Mouse (Mus musculus) megakaryocyte, embryonic 14.5 days (primary cell): ENCODE measurements around the gene Mbnl3.

Experiments used
- FLI1 ChIP-seq: IDR thresholded peaks from 2 replicates; pipeline ENCODE4 v1.6.1; 2012; ENCODE audit warnings: low read length, inconsistent platforms, mixed read lengths
- GATA1 ChIP-seq: IDR thresholded peaks from 3 replicates; pipeline ENCODE4 v1.6.1; 2012; ENCODE audit warnings: mixed read lengths, low read length, inconsistent platforms, borderline replicate concordance

DNA sequence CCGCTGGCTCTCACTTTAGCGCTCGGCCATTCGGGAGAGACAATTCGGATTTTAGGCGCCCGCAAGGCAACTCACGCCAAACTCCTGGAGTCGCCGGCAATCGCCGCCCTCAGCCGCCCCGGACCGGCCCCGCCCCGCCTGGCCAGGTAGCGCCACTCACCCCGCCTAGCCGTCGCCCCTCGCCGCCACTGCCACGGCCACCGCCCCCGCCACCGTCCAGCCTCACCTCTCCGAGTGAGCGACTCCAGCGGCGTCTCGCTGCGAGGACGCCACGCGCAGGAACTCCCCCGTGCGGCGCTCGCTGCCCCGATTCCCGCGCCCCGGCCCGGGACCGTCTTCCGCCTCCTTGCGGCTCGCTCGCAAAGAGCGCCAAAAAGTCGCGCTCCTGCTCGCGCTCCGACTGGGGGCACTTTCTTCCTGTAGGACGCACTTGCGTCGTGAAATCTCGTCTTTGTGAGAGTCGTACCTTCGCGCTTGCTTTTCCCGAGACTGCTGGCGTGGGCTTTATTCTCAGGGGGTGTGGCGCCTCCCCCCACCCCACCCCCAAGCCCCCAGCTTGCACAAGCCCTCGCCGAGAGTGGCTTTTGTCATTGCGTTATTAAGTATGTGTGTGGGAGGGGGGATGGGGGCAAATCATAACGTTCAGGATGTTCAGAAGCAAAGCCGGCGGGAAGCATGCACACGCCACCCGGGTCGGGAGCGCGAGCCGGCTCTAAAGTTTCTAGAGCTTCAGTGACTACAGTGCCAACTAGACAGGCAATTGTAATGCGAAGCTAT lies 596 bp downstream of the Mbnl3 start:
- TF ChIP-seq GATA1 (no peak), FLI1 (no peak)
